Mouse (Mus musculus): ENCODE data around the gene Cyth3.

Cyth3 gene

DNA sequence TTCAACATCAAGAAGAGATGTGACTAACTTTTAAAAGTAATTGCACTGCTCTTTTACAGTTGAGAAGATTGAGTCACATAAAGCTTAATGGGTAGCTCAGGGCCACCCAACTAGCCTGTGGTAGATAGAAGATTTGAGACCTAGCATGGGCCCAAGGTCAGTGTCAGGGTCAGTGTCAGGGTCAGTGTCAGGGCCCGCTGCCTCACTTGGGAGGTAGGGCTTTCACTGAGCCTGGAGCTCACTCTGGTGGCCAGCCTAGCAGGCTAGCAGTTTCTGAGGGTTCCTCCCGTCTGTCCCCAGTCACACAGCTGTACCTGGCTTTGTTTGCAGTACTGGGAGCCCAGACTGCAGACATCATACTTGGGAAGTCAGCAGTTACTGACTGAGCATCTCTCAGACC is 47.1 kb downstream of the Cyth3 start:
- Histone ChIP-seq H3K36me3 (ENCODE audit: insufficient read depth, low read length) (no peaks in the 10 kb centered on the region), H3K27me3 (ENCODE audit: insufficient read depth, low read length) (no peaks in the 10 kb centered on the region), H3K4me3 (replicated peaks; ENCODE audit: low read length) (no peak overlapping the region), H3K9me3 (ENCODE audit: low read length) (no peaks in the 10 kb centered on the region), H3K4me1 (replicated peaks; ENCODE audit: low read depth, low read length) (no peaks in the 10 kb centered on the region)
- no peak for TF ChIP-seq POU5F1 (IDR thresholded peaks at IDR 0.05; ENCODE audit: borderline replicate concordance, low read length)
- no peak for TF ChIP-seq NANOG (IDR thresholded peaks at IDR 0.05; ENCODE audit: borderline replicate concordance, low read length)
- no peak for TF ChIP-seq CTCF (conservative IDR thresholded peaks at IDR 0.05; ENCODE audit: low read length)

- Histone ChIP-seq H3K9me3 (ENCODE audit: low read length) (no peaks in the 10 kb centered on the region), H3K36me3 (ENCODE audit: insufficient read depth, low read length) (no peaks in the 10 kb centered on the region), H3K4me1 (replicated peaks; ENCODE audit: low read depth, low read length) (no peaks in the 10 kb centered on the region), H3K4me3 (replicated peaks; ENCODE audit: low read length) (no peak overlapping the region), H3K27me3 (ENCODE audit: insufficient read depth, low read length) (no peaks in the 10 kb centered on the region)
- no peak for TF ChIP-seq POU5F1 (IDR thresholded peaks at IDR 0.05; ENCODE audit: borderline replicate concordance, low read length)
- no peak for TF ChIP-seq NANOG (IDR thresholded peaks at IDR 0.05; ENCODE audit: borderline replicate concordance, low read length)
- TF ChIP-seq CTCF (conservative IDR thresholded peaks at IDR 0.05; ENCODE audit: low read length), result no peak
Measured at GRCm38 (mm10) chr5:143669839-143670238, 47.6 kb downstream of the Cyth3 start.

- Histone ChIP-seq H3K27me3 (ENCODE audit: insufficient read depth, low read length) (no peaks in the 10 kb centered on the region), H3K36me3 (ENCODE audit: insufficient read depth, low read length) (no peaks in the 10 kb centered on the region), H3K4me3 (replicated peaks; ENCODE audit: low read length) (no peak overlapping the region), H3K9me3 (ENCODE audit: low read length) (no peaks in the 10 kb centered on the region), H3K4me1 (replicated peaks; ENCODE audit: low read depth, low read length) (no peaks in the 10 kb centered on the region)
- TF ChIP-seq CTCF (conservative IDR thresholded peaks at IDR 0.05; ENCODE audit: low read length) (no peak), POU5F1 (IDR thresholded peaks at IDR 0.05; ENCODE audit: borderline replicate concordance, low read length) (no peak), NANOG (IDR thresholded peaks at IDR 0.05; ENCODE audit: borderline replicate concordance, low read length) (no peak)
Measured at GRCm38 (mm10) chr5:143670740-143671415, 48.6 kb downstream of the Cyth3 start.

DNA sequence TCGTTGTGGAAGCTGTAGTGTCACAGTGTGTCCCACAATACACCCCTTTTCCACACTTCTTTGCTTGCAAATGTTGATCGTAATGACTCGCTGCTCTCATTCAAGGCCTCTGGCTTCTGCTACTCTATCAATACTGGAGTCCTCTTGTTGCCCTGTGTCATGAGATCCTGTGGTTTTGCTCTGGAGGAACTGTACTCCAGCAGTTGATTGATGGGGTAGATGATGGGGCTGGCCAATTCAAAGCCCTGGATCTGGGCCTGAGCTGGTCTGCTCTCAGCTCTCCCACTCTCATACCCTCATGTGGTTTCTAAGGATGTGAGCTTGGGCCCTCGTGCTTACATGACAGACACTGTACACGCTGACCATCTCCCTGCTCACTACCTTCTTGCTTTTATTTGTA is 52.3 kb downstream of the Cyth3 start:
- TF ChIP-seq CTCF (conservative IDR thresholded peaks at IDR 0.05; ENCODE audit: low read length) (no peak), NANOG (IDR thresholded peaks at IDR 0.05; ENCODE audit: borderline replicate concordance, low read length) (no peak), POU5F1 (IDR thresholded peaks at IDR 0.05; ENCODE audit: borderline replicate concordance, low read length) (no peak)
- Histone ChIP-seq H3K4me1 (replicated peaks; ENCODE audit: low read depth, low read length) (peaks cover 7% of the 10 kb centered on the region; the same call in 1 of the 2 replicates), H3K9me3 (ENCODE audit: low read length) (no peaks in the 10 kb centered on the region), H3K27me3 (ENCODE audit: insufficient read depth, low read length) (no peaks in the 10 kb centered on the region), H3K4me3 (replicated peaks; ENCODE audit: low read length) (no peak overlapping the region), H3K36me3 (ENCODE audit: insufficient read depth, low read length) (no peaks in the 10 kb centered on the region)

DNA sequence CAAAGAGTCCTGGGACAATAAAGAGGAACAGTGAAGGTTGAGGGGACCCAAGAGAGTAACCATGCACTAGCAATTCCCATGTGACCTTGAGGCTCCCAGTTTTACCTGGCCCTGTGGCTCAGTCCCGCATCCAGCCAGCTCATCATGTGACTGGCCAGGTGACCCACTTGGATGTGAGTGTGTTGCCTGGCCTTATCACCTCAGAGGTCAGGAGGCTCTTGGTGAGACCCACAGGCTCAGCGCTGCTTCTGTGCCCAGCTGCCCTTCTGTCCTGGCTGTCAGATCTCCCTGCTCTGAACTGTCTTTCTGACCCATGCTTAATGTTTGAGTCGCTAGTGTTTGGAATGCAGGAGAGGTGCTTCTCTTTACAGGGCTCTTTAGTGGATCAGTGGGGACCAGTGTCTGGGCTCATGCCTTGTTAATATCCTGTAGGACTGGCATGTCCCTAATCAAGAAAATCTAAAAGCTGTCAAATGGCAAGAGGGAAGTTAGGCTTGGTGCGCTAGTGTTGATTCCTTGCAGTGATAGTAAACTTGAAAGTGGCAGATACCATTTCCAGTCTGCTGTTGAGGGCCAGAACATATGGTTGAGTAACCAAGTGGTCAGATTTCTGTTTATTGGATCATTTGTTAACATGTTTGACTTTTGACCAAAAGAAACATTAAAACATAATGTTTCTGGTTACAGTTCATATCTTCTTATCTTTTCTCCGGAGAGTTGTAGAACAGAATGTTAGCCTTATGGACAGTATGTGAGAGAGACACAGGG is 54.2 kb downstream of the Cyth3 start:
- H3K27me3 ChIP-seq (ENCODE audit: insufficient read depth, low read length), result no peaks in the 10 kb centered on the region
- H3K4me3 ChIP-seq (replicated peaks; ENCODE audit: low read length), result no peak overlapping the region
- H3K9me3 ChIP-seq (ENCODE audit: low read length), result no peaks in the 10 kb centered on the region
- no peaks in the 10 kb centered on the region for H3K36me3 ChIP-seq (ENCODE audit: insufficient read depth, low read length)
- peaks cover 14% of the 10 kb centered on the region; the same call in 1 of the 2 replicates for H3K4me1 ChIP-seq (replicated peaks; ENCODE audit: low read depth, low read length)
- TF ChIP-seq POU5F1 (IDR thresholded peaks at IDR 0.05; ENCODE audit: borderline replicate concordance, low read length) (no peak), NANOG (IDR thresholded peaks at IDR 0.05; ENCODE audit: borderline replicate concordance, low read length) (no peak), CTCF (conservative IDR thresholded peaks at IDR 0.05; ENCODE audit: low read length) (no peak)

DNA sequence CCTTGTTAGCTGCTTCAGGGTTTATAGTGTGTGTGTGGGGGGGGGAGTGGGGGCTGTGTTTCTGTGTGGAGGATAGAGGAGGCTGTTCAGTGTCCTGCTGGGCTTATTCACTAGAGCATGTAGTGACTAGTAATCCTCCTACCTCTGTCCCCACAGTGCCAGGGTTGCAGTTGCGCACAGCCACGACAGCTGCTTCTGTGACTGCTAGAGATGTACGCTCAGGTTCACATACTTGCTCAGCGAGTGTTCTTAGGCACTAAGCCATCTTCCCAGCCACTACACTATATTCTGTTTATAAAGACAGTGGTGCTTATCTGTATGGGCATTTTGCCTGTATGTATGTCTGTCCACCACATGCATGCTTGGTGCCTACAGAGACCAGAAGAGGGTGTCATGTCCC is 55.1 kb downstream of the Cyth3 start:
- no peaks in the 10 kb centered on the region for H3K36me3 ChIP-seq (ENCODE audit: insufficient read depth, low read length)
- H3K4me1 ChIP-seq (replicated peaks; ENCODE audit: low read depth, low read length), result peaks cover 14% of the 10 kb centered on the region; the same call in 1 of the 2 replicates
- no peak for TF ChIP-seq POU5F1 (IDR thresholded peaks at IDR 0.05; ENCODE audit: borderline replicate concordance, low read length)
- H3K4me3 ChIP-seq (replicated peaks; ENCODE audit: low read length), result no peak overlapping the region
- H3K9me3 ChIP-seq (ENCODE audit: low read length), result no peaks in the 10 kb centered on the region
- H3K27me3 ChIP-seq (ENCODE audit: insufficient read depth, low read length), result no peaks in the 10 kb centered on the region

DNA sequence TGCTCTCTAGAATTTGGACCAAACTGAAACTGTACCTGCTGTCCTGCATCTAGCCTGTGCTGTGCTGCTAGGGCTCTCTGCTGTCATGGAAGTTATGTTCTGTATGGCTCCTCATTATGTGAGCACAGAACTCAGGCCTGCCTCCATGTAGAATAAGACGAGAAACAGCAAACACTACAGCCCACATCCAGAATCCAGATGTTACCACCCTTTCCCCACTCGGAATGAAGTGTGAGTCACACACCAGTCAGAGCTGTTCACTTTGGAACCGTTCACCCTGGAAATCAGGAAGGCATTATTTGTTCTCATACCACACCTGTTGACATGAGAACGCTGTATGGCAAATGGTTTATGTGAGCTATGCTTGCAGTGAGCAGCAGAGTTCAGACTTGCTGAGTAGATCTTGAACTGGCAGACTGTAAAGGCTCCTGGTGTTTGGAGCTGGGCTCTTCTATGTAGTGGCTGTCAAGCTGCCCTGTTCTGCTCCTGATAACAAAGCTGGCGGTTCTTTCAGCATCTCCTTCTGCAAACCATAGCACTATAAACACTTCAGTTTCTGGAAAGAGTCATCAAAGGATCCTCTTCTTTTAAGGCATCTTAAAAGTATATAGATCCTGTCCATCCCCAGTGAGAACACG is 56.5 kb downstream of the Cyth3 start:
- no peak for TF ChIP-seq CTCF (conservative IDR thresholded peaks at IDR 0.05; ENCODE audit: low read length)
- TF ChIP-seq POU5F1 (IDR thresholded peaks at IDR 0.05; ENCODE audit: borderline replicate concordance, low read length), result no peak
- TF ChIP-seq NANOG (IDR thresholded peaks at IDR 0.05; ENCODE audit: borderline replicate concordance, low read length), result no peak
- no peak overlapping the region for H3K4me3 ChIP-seq (replicated peaks; ENCODE audit: low read length)
- no peaks in the 10 kb centered on the region for H3K9me3 ChIP-seq (ENCODE audit: low read length)
- H3K4me1 ChIP-seq (replicated peaks; ENCODE audit: low read depth, low read length), result peaks cover 17% of the 10 kb centered on the region; the same call in 1 of the 2 replicates
- H3K36me3 ChIP-seq (ENCODE audit: insufficient read depth, low read length), result no peaks in the 10 kb centered on the region
- H3K27me3 ChIP-seq (ENCODE audit: insufficient read depth, low read length), result no peaks in the 10 kb centered on the region

DNA sequence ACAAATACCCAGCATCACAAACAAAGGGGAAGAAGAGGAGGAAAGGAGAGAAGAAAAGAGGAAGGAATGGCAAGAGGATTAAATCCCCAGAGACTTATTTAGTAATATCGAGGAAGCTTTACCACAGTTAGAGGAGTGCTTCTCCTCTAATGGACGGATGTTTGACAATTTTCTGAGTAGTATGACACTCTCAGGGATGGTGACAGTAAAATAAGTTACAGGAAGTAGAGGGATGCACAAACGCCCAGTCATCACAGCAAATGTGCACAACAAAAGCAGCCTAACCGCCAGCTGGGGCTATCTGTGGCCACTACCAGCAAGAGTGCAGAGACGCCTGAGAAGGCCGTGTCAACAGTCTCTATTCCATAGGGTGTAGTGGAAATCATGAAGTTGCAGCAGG is 57.4 kb downstream of the Cyth3 start:
- peaks cover 26% of the 10 kb centered on the region for H3K4me1 ChIP-seq (replicated peaks; ENCODE audit: low read depth, low read length)
- H3K36me3 ChIP-seq (ENCODE audit: insufficient read depth, low read length), result no peaks in the 10 kb centered on the region
- no peak overlapping the region for H3K4me3 ChIP-seq (replicated peaks; ENCODE audit: low read length)
- TF ChIP-seq NANOG (IDR thresholded peaks at IDR 0.05; ENCODE audit: borderline replicate concordance, low read length), result no peak
- no peak for TF ChIP-seq CTCF (conservative IDR thresholded peaks at IDR 0.05; ENCODE audit: low read length)
- TF ChIP-seq POU5F1 (IDR thresholded peaks at IDR 0.05; ENCODE audit: borderline replicate concordance, low read length), result no peak
- no peaks in the 10 kb centered on the region for H3K27me3 ChIP-seq (ENCODE audit: insufficient read depth, low read length)
- no peaks in the 10 kb centered on the region for H3K9me3 ChIP-seq (ENCODE audit: low read length)

Measured in E14TG2a.4 (cell line).